Mouse (Mus musculus) right cerebral cortex, postnatal 36 days (tissue): Measurements from ENCODE around the gene Timmdc1.

Source experiments
- DNase-seq, 2 experiments: peaks; one replicate each; pipeline ENCODE4 v3.0.0; 2022; ENCODE audit warnings: low spot score in 2 of 2, mixed read lengths in 1 of 2

Timmdc1 gene

DNA sequence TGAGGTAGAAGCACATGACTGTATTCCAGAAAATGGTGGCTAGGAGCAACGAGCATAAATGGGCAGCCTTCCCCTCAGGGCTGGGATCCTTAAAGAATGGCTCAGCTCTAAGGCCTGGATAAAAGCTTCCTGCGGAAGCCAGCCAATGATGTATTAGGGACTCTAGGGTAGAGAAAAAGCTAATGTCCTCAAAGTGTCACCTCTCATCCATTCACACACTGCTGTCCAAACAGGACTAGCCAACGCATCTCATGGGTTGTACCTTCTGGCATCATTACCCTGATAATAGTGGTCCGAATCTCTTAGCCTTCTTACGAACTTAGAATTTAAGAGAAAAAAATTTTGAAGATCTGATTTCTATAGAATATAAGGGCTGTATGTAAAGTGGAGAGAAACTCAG is 59.2 kb downstream of the Timmdc1 start:
- DNase-seq, result no peak

- no peak for DNase-seq
Measured at GRCm38 (mm10) chr16:38462161-38462560, 60.3 kb downstream of the Timmdc1 start.

DNA sequence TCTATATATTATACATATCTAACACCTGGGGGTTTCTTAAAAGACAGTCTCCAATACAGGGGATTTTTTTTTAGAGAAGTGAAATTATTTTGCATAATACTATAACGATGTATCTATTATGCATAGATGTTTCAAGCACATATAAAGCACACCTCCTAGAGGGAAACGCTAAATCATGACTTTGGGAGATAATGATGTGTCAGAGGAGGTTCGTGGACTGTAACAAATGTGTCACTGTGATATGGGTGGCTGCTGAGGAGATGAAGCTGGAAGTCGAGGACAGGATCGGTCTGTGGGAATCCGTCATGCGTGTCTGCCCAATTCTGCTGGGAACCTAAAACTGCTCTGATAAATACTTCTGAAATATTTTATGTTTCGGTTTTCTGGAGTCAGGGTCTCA is 60.7 kb downstream of the Timmdc1 start:
- no peak for DNase-seq

GRCm38 (mm10) chr16:38459990-38460389 is 62.5 kb downstream of the Timmdc1 start:
- DNase-seq, result no peak

- DNase-seq, result no peak
Measured at GRCm38 (mm10) chr16:38458600-38459280, 63.7 kb downstream of the Timmdc1 start.

GRCm38 (mm10) chr16:38456812-38457567 is 65.5 kb downstream of the Timmdc1 start:
- no peak for DNase-seq

GRCm38 (mm10) chr16:38455511-38456418 is 66.7 kb downstream of the Timmdc1 start, which contains the start of gene Cd80:
Gene Cd80 (plus strand): TSS chr16:38455561.
- no peak for DNase-seq

GRCm38 (mm10) chr16:38454533-38455254 is 67.8 kb downstream of the Timmdc1 start:
- DNase-seq, result no peak

GRCm38 (mm10) chr16:38453952-38454351 is 68.5 kb downstream of the Timmdc1 start:
- no peak for DNase-seq

DNA sequence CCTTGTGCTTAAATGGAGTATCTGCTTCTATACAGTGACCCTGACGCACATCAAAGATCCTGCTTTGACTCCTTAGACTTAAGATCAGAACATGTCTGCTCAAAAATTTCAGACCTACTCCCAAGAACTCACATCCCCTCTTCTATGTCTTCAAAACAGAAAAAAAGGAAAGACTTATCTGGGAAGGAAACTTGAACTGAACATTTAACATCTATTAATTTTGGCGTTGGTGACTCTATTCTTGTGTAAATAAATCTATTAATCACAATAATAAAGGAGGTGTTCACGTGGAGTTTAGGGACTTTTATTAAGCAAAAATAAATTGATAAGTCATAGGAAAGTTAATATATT is 69.3 kb downstream of the Timmdc1 start:
- DNase-seq, result no peak

GRCm38 (mm10) chr16:38452442-38453202 is 69.8 kb downstream of the Timmdc1 start, which contains the start of gene Adprh:
Gene Adprh (minus strand): TSS chr16:38452703.
- peak; percentile 86 to 90 for DNase-seq

DNA sequence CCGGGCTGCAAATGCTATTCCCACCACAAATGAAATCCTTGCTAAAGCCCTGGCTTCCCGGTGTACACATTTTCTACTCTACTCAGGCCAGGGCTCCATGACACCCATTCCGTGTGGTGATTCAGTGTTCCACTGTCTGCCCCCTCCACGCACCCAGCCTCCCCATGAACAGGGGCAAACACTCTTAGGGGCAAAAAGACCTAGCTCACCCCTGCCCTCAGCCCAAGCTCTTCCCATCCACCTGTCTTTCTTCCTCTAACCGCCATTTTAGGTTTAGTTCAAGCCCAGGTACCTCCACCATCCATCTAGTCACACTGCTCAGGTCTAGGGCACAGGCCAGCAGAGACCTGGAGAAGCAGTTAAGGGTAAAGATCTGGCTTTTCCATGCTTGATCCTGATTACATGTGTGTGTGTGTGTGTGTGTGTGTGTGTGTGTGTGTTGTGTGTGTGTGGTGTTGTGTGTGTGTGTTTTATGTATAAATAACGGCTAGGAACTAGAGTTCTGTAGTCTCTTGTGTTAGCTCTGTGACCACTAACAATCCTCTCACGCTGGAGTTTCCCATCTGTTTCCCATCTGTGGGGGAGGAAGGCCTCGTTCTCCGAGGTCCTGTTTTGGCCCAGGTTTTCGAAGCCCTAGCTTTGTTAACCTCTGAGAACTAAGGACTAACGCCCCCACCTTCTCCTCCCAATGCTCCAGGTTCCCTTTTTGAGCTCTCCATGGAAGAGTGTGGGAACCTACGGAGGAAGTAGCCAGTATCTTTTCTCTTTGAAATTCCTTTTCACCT is 70.8 kb downstream of the Timmdc1 start:
- no peak for DNase-seq

GRCm38 (mm10) chr16:38450707-38451106 is 71.8 kb downstream of the Timmdc1 start:
- no peak for DNase-seq

GRCm38 (mm10) chr16:38448458-38448857 is 74.0 kb downstream of the Timmdc1 start:
- DNase-seq, result no peak
